Mouse (Mus musculus) olfactory bulb, adult 2 months (tissue): ENCODE results near the gene Rbak. TPM values are rescaled to one million over a fixed set of nuclear protein-coding genes. Genes with fewer than 3 reads are reported as not detected.
"Not testable (repeated sequence)": the region's sequence is repeated elsewhere in the genome, so short reads cannot be mapped to it uniquely, and the experiment has no call there.

Experiments
- H3K27ac ChIP-seq: fragments of 200-500 bp; 2 replicates; pipeline ENCODE4 v1.5.1; 2012; ENCODE audit warnings: low read depth, low read length; ENCODE audit not compliant: insufficient read depth
- H3K4me1 ChIP-seq: fragments of 200-500 bp; 2 replicates; pipeline ENCODE4 v1.6.1; 2012; ENCODE audit warnings: low read length; ENCODE audit not compliant: control insufficient read depth, insufficient read depth
- H3K4me3 ChIP-seq: fragments of 200-500 bp; 2 replicates; pipeline ENCODE4 v1.5.1; 2012; ENCODE audit warnings: mild to moderate bottlenecking, low read depth, low read length, moderate library complexity; ENCODE audit not compliant: insufficient read depth
- CTCF ChIP-seq: fragments of 200-500 bp; IDR thresholded peaks from 2 replicates; pipeline ENCODE4 v1.5.1; 2012; ENCODE audit warnings: low read depth, mild to moderate bottlenecking, low read length, moderate library complexity; ENCODE audit not compliant: insufficient read depth
- POLR2A ChIP-seq: fragments of 200-500 bp; IDR thresholded peaks from 2 replicates; pipeline ENCODE4 v1.6.1; 2012; ENCODE audit warnings: mild to moderate bottlenecking, low read depth, low read length, moderate library complexity; ENCODE audit not compliant: insufficient read depth
- WGBS: fragments of 180-500 bp; shearing (Covaris S2); methylation state at CpG from one replicate; pipeline ENCODE4 v1.1.7; 2018; 5-methylcytosine and 5-hydroxymethylcytosine counted together
- polyA plus RNA-seq: library from polyadenylated mRNA; stranded (reverse); fragments of >200 nt; gene quantifications from 2 replicates; pipeline ENCODE4 v1.2.4, GENCODE M21; 2012; ENCODE audit warnings: low replicate concordance; ENCODE audit not compliant: missing spikeins, insufficient read depth, insufficient read length

Gene Rbak
- polyA plus RNA-seq, 1 experiment: not detected

DNA sequence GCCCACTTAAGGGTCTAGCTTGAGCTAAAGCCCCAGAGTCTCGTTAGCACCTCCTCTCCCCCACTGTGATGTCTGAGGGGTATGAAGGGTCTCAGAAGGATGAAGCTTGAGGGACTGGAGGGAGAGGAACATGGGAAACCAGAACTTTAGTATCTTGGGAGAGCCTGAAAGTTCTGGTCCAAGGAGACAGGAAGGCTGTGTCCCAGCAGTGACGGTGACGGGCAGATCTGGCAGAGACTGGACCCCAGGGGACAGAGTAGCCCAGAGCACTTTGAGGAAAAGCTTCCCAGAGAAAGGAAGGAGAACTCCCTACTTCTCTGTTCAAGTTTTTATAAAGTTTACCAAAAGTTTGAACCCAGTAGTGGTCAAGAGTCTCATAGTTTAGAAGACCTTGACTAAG lies 33.1 kb downstream of the Rbak start, which contains the start of gene Olfr718-ps1:
Gene Olfr718-ps1 (minus strand): TSS at position 101 of the 400 bp plus-strand sequence.
- H3K4me1 ChIP-seq: no peaks in the 10 kb centered on the region
- H3K4me3 ChIP-seq: no peak within 1 kb of the TSS
- TF ChIP-seq POLR2A: no peak
- no peak for TF ChIP-seq CTCF
- WGBS: 68% methylated on average over 3 of the region's 3 CpGs
- no peak within 1 kb of the TSS for H3K27ac ChIP-seq

DNA sequence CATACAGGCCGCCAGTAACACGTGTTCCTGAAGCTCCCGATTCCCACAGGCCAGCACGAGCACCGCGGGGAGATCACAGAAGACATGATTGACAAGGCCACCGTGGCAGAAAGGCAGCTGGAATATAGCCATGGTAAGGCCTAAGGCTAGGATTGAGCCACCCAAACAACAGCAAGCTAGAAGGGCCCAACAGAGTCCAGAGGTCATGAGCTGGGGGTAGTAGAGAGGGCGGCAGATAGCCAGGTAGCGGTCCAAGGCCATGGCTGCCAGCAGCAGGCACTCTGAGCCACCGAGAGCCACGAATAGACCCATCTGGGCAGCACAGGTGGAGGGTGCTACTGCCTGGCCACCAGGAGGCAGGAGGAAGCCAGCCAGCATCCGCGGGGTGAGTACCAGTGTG lies 43.0 kb downstream of the Rbak start:
- TF ChIP-seq POLR2A (no peak), CTCF (no peak)
- 85% methylated on average over 13 of the region's 13 CpGs for WGBS
- H3K4me1 ChIP-seq: no peaks in the 10 kb centered on the region
- H3K4me3 ChIP-seq: no peak overlapping the region
- H3K27ac ChIP-seq: no peak overlapping the region

DNA sequence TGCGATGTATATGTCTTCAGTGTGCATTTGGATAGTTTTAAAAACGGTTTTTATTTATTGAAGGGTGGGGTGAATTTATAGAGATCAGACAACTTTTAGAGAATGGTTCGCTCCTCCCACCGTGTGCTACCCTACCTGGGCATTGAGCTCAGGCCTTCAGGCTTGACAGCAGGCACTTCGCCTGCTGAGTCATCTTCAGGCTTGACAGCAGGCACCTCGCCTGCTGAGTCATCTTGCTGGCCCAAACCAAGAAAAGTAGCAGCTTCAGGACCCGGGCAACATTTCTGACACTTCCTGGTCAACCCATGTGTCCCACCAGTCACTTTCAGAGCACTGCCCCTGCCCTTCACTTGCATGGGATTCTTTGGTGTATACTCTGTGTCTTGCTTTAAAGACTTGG lies 45.5 kb downstream of the Rbak start:
- TF ChIP-seq POLR2A (no peak), CTCF (no peak)
- Histone ChIP-seq H3K27ac (no peak overlapping the region), H3K4me1 (no peaks in the 10 kb centered on the region), H3K4me3 (no peak overlapping the region)
- 89% methylated on average over 7 of the region's 7 CpGs for WGBS

DNA sequence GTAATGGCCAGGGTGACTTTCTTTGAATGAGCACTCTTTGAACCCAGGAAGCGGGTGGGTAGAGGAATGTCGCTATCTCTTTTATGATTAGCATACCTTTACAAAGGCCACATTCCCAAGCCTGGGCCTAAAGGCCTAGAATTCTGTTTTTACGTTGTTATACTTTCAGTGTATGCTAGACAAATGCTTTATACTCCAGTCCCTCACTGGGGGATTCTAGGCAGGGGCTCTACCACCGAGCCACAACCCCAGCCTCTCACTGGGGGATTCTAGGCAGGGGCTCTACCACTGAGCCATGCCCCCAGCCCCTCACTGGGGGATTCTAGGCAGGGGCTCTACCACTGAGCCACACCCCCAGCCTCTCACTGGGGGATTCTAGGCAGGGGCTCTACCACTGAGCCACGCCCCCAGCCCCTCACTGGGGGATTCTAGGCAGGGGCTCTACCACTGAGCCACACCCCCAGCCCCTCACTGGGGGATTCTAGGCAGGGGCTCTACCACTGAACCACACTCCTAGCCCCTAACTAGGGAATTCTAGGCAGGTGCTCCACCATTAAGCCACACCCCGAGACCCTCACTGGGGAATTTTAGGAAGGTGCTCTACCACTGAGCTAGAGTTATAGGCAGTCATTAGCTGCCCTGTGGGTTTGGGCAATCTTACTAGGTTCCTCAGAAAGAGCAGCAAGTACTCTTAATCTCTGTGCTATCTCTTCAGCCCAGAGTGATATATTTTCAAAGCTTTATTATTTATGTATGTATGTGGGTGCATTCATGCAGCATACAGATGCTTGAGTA lies 46.2 kb downstream of the Rbak start:
- H3K4me1 ChIP-seq, H3K4me3 ChIP-seq, H3K27ac ChIP-seq: not testable (repeated sequence)
- 78% methylated on average over 4 of the region's 6 CpGs for WGBS

DNA sequence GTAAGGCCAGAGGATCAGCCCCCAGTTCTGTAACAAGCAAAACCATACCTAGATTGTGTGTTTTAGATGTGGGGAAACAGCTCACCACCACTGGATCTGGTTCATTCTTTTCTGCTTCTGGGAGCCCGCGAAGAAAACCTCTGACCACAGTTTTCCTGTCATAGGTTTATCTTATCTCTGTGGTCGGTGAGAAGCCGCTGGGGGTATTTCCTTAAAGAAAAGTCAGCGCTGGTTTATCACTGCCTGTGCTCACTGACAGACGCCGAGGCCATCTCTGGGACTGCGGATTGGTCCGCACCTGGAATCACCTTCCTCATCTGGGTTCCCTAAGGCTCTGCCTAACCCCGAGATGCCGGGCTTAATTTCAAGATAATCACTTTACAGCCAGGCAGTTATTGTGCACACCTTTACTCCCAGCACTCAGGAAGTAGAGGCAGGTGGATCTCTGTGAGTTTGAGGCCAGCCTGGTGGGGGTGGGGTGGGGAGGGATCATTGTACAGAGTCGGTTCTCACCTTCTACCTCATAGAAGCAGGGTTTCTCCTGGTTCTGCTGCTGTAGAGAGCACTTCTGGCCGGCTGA lies 47.5 kb downstream of the Rbak start:
- H3K4me1 ChIP-seq: no peaks in the 10 kb centered on the region
- TF ChIP-seq CTCF (no peak), POLR2A (no peak)
- 84% methylated on average over 13 of the region's 13 CpGs for WGBS

DNA sequence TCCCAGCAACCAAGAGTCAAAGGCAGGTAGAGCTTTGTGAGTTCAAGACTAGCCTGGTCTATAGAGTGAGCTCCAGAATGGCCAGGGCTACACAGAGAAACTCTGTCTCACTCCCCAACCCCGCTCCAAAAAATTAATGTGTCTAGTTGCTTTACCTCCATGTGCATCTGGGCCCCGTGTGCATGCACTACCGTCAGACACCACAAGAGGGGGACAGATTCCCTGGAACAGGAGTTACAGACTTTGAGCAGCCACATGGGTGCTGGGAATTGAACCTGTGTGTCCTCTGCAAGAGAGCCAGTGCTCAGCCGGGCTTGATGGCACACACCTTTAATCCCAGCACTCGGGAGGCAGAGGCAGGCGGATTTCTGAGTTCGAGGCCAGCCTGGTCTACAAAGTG lies 50.2 kb downstream of the Rbak start:
- no peak for TF ChIP-seq POLR2A
- H3K27ac ChIP-seq: no peak overlapping the region
- no peak overlapping the region for H3K4me3 ChIP-seq
- 88% methylated on average over 7 of the region's 7 CpGs for WGBS
- H3K4me1 ChIP-seq: peaks cover 3% of the 10 kb centered on the region; the same call in 1 of the 2 replicates

More for the DNA sequence above, 47.5 kb downstream of the Rbak start:
- H3K27ac ChIP-seq: no peak overlapping the region
- H3K4me3 ChIP-seq: no peak overlapping the region

DNA sequence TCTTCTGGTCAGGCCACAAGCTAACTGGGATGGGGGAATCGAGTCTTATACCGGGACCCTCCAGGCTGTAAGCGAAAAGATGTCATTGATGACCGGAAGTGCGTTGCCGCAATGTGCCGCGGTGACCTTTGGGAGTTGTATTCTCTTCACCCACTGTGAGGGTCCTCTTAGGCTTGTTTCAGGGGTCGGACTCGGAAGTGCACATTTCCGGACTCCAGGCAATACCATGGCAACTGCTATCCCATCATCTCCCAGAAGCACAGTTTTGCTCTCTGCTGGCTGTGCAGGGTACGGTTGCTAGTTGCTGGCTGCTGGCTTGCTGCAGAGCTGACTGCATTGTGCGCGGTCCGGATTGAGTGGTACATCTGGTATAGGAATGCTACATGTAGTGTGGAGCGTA lies 51.5 kb downstream of the Rbak start:
- TF ChIP-seq CTCF (no peak), POLR2A (no peak)
- no peak overlapping the region for H3K27ac ChIP-seq
- no peak overlapping the region for H3K4me3 ChIP-seq
- 93% methylated on average over 16 of the region's 16 CpGs for WGBS
- H3K4me1 ChIP-seq: peaks cover 7% of the 10 kb centered on the region; the same call in 1 of the 2 replicates

DNA sequence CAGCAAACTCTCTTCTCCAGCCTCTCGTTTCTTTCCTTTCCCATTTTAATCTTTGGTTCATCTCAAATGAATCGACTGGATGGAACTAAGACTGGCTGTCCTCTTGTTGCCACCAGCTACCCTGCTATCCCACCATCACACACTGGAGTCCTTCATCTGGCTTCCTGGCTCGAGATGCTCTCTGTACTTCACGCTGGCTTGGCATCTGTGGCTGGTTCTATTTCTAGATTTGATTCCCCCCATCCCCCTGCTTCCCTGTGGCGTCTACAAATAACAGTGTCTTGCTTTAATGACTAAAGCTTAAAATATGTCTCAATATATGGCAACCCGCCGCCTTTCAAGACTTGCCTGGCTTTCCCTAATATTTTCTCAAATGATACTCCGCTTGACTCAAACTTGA lies 52.7 kb downstream of the Rbak start:
- peaks cover 7% of the 10 kb centered on the region; the same call in 1 of the 2 replicates for H3K4me1 ChIP-seq
- peak overlapping the region; percentile 58; the same call in 1 of the 2 replicates for H3K27ac ChIP-seq
- no peak overlapping the region for H3K4me3 ChIP-seq
- TF ChIP-seq POLR2A (no peak), CTCF (no peak)
- 26% methylated on average over 8 of the region's 8 CpGs for WGBS

DNA sequence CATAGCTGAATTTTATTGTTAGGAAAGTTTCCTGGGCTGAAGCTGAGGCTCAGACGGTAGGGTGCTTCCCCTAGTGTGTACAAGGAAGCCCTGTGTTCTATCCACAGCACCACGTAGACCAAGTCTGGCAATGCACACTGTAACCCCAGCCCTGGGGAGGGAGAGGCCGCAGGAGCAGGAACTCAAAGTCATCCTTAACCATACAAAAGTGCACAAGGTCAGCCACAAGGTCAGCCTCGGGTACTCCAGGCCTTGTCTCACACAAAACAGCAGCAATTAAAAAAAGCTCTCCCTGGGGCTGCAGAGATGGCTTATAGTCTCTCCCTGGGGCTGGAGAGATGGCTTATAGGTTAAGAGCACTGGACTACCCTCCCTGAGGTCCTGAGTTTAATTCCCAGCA lies 53.7 kb downstream of the Rbak start:
- H3K27ac ChIP-seq: peak overlapping the region; percentile 8; the same call in 1 of the 2 replicates
- WGBS: 72% methylated on average over 4 of the region's 4 CpGs

More for the DNA sequence above, 53.7 kb downstream of the Rbak start:
- no peak overlapping the region for H3K4me3 ChIP-seq
- H3K4me1 ChIP-seq: peaks cover 7% of the 10 kb centered on the region; the same call in 1 of the 2 replicates
- TF ChIP-seq POLR2A: no peak
- TF ChIP-seq CTCF: no peak
